Mouse (Mus musculus): ENCODE results near the gene Scfd2.

DNA sequence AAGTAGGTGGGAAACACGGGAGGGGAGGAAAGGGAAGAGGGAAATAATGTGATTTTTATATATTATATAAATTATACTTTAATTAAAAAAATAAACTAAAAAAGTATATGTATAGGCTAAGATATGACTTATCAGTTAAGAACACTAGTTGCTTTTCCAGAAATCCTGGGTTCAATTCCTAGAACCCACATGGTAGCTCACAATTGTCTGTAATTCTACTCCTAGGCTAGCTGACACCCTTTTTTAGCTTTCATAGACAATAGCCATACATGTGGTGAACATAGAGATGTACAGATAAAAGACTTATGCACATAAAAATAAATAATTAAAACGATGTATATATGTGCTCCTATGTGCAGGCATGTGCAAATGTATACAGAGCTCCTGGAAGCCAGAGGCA, 212.0 kb downstream of the Scfd2 start:
- TF ChIP-seq POLR2A (IDR thresholded peaks at IDR 0.05; ENCODE audit: extremely low read depth, insufficient read depth, low read length), result no peak
- TF ChIP-seq CTCF (IDR thresholded peaks at IDR 0.05; ENCODE audit: extremely low read depth, insufficient read depth, low read length), result no peak
